Mouse (Mus musculus) heart, embryonic 12.5 days (tissue): ENCODE measurements around the gene Maco1. TPM values are rescaled to one million over a fixed set of nuclear protein-coding genes. Genes with fewer than 3 reads are reported as not detected.

ENCODE experiments used
- ATAC-seq: fragments of 200-750 bp; cut with Nextera tagmentation; 2 replicates; pipeline ENCODE4 v1.8.0; 2017; ENCODE audit warnings: moderate TSS enrichment, moderate library complexity; ENCODE audit not compliant: insufficient number of reproducible peaks, low FRiP score
- H3K27ac ChIP-seq: fragments of 300-500 bp; sonication (generic); 2 replicates; pipeline ENCODE4 v1.5.1; 2016; ENCODE audit warnings: mild to moderate bottlenecking, moderate library complexity; ENCODE audit not compliant: poor library complexity, severe bottlenecking
- H3K27me3 ChIP-seq: fragments of 300-500 bp; sonication (generic); replicated peaks from 2 replicates; pipeline ENCODE4 v1.6.1; 2016; ENCODE audit warnings: mild to moderate bottlenecking, moderate library complexity
- H3K36me3 ChIP-seq: fragments of 300-500 bp; sonication (generic); 2 replicates; pipeline ENCODE4 v1.6.1; 2016; ENCODE audit warnings: mild to moderate bottlenecking, moderate library complexity
- H3K4me1 ChIP-seq: fragments of 300-500 bp; sonication (generic); replicated peaks from 2 replicates; pipeline ENCODE4 v1.6.1; 2016; ENCODE audit warnings: mild to moderate bottlenecking
- H3K4me2 ChIP-seq: fragments of 300-500 bp; sonication (generic); 2 replicates; pipeline ENCODE4 v1.6.1; 2016; ENCODE audit warnings: mild to moderate bottlenecking, moderate library complexity
- H3K4me3 ChIP-seq: fragments of 300-500 bp; sonication (generic); 2 replicates; pipeline ENCODE4 v1.5.1; 2016; ENCODE audit warnings: mild to moderate bottlenecking
- H3K9ac ChIP-seq: fragments of 300-500 bp; sonication (generic); 2 replicates; pipeline ENCODE4 v1.6.1; 2016; ENCODE audit warnings: mild to moderate bottlenecking, moderate library complexity
- H3K9me3 ChIP-seq: fragments of 300-500 bp; sonication (generic); replicated peaks from 2 replicates; pipeline ENCODE4 v1.6.1; 2016; ENCODE audit warnings: mild to moderate bottlenecking, moderate library complexity
- WGBS: fragments of 180-500 bp; shearing (Covaris S2); methylation state at CpG from one replicate; pipeline ENCODE4 v1.1.7; 2016; 5-methylcytosine and 5-hydroxymethylcytosine counted together
- polyA plus RNA-seq: library from polyadenylated mRNA; unstranded; fragments of >200 nt; fragmentation: Nextera tagmentation; extraction: Ambion mirVana; gene quantifications from 2 replicates; pipeline ENCODE4 v1.2.1, GENCODE M21; 2016

The Maco1 gene
- polyA plus RNA-seq, 1 experiment from 2014 or later = 31.4 TPM

- Histone ChIP-seq H3K9me3 (no peaks in the 10 kb centered on the region), H3K4me1 (peaks cover 24% of the 10 kb centered on the region), H3K36me3 (no peaks in the 10 kb centered on the region), H3K9ac (peak overlapping the region; percentile 57), H3K27ac (no peak overlapping the region), H3K27me3 (0 out of 2 replicates have a peak, but pooled peaks cover 23% of the 10 kb centered on the region), H3K4me3 (peak overlapping the region; percentile 33), H3K4me2 (peak overlapping the region; percentile 69)
- ATAC-seq = peak; percentile 59; the same call in 1 of the 2 replicates
- 46% methylated on average over 7 of the region's 7 CpGs for WGBS
These were observed 16.8 kb upstream of the Maco1 start for GRCm38 (mm10) chr4:134869815-134870375.

- Histone ChIP-seq H3K4me2 (peak overlapping the region; percentile 69), H3K4me1 (peaks cover 24% of the 10 kb centered on the region), H3K27me3 (0 out of 2 replicates have a peak, but pooled peaks cover 23% of the 10 kb centered on the region), H3K36me3 (no peaks in the 10 kb centered on the region), H3K27ac (peak overlapping the region; percentile 40; the same call in 1 of the 2 replicates), H3K9me3 (no peaks in the 10 kb centered on the region), H3K4me3 (peak overlapping the region; percentile 33), H3K9ac (peak overlapping the region; percentile 57)
- ATAC-seq = peak; percentile 89
- 6% methylated on average over 16 of the region's 16 CpGs for WGBS
These were observed 16.1 kb upstream of the Maco1 start for GRCm38 (mm10) chr4:134869068-134869730.

- 0 out of 2 replicates have a peak overlapping the region, but pooled peaks have one; percentile 3 for H3K4me3 ChIP-seq
- peak overlapping the region; percentile 40; the same call in 1 of the 2 replicates for H3K27ac ChIP-seq
- 0 out of 2 replicates have a peak, but pooled peaks have one; percentile 15 for ATAC-seq
- H3K4me1 ChIP-seq = peaks cover 24% of the 10 kb centered on the region
- WGBS = 21% methylated on average over 9 of the region's 9 CpGs
- H3K9ac ChIP-seq = no peak overlapping the region
- H3K36me3 ChIP-seq = no peaks in the 10 kb centered on the region
- no peaks in the 10 kb centered on the region for H3K9me3 ChIP-seq
- peak overlapping the region; percentile 69 for H3K4me2 ChIP-seq
- H3K27me3 ChIP-seq = 0 out of 2 replicates have a peak, but pooled peaks cover 23% of the 10 kb centered on the region
These were observed 15.3 kb upstream of the Maco1 start for GRCm38 (mm10) chr4:134868490-134868889.

- Histone ChIP-seq H3K36me3 (no peaks in the 10 kb centered on the region), H3K4me2 (peak overlapping the region; percentile 69), H3K27ac (no peak overlapping the region), H3K9me3 (no peaks in the 10 kb centered on the region), H3K9ac (no peak overlapping the region), H3K4me3 (no peak overlapping the region), H3K27me3 (0 out of 2 replicates have a peak, but pooled peaks cover 23% of the 10 kb centered on the region), H3K4me1 (peaks cover 24% of the 10 kb centered on the region)
- no peak for ATAC-seq
- 80% methylated on average over 10 of the region's 10 CpGs for WGBS
These were observed 14.9 kb upstream of the Maco1 start for GRCm38 (mm10) chr4:134868065-134868464.

DNA sequence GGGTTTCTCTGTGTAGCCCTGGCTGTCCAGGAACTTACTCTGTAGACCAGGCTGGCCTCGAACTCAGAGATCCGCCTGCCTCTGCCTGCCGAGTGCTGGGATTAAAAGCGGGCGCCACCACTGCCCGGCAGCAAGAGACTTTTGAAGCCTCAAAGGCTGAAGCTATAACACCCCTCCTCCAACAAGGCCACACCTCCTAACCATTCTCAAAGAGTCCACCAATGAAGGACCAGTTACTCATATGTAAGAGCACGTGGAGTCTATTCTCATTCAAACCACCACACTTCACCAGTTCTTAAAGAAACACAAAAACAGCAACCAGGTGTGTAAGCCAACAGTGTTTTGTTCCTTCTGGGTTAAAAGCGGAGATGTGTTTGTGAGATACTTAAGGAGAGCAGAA is 14.5 kb upstream of the Maco1 start:
- 0 out of 2 replicates have a peak, but pooled peaks cover 23% of the 10 kb centered on the region for H3K27me3 ChIP-seq
- H3K9ac ChIP-seq = no peak overlapping the region
- no peak overlapping the region for H3K4me3 ChIP-seq
- no peak for ATAC-seq
- H3K4me2 ChIP-seq = peak overlapping the region; percentile 69; the same call in 1 of the 2 replicates
- 84% methylated on average over 8 of the region's 8 CpGs for WGBS
- H3K4me1 ChIP-seq = peaks cover 24% of the 10 kb centered on the region
- H3K27ac ChIP-seq = no peak overlapping the region
- no peaks in the 10 kb centered on the region for H3K36me3 ChIP-seq
- H3K9me3 ChIP-seq = no peaks in the 10 kb centered on the region

DNA sequence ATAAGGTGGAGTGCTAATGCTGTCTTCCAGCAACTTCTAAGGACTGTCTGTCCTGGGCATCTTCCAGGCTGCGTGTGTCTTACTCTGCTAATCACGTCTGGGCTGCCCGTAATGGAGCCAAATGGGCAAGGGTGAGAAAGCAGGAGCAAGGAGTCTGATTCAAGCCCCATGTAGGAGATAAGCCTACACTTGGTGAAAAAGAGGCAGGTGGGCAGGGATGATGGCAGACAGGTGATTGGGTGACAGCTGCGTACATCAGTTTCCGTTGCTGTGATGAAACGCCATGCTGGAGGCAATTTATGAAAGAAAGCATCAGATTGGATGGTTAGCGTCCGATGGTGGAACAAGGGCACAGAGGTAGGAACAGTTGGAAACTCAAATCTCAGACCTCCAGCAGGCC is 14.1 kb upstream of the Maco1 start:
- Histone ChIP-seq H3K36me3 (no peaks in the 10 kb centered on the region), H3K9ac (no peak overlapping the region), H3K4me2 (peak overlapping the region; percentile 13; the same call in 1 of the 2 replicates), H3K4me1 (peaks cover 24% of the 10 kb centered on the region), H3K4me3 (no peak overlapping the region), H3K27ac (no peak overlapping the region), H3K27me3 (0 out of 2 replicates have a peak, but pooled peaks cover 23% of the 10 kb centered on the region), H3K9me3 (no peaks in the 10 kb centered on the region)
- ATAC-seq = no peak
- WGBS = 91% methylated on average over 8 of the region's 8 CpGs

- Histone ChIP-seq H3K4me1 (peaks cover 24% of the 10 kb centered on the region), H3K9me3 (no peaks in the 10 kb centered on the region), H3K4me3 (peak overlapping the region; percentile 29), H3K27me3 (0 out of 2 replicates have a peak, but pooled peaks cover 21% of the 10 kb centered on the region), H3K27ac (no peak overlapping the region), H3K9ac (no peak overlapping the region), H3K4me2 (peak overlapping the region; percentile 37), H3K36me3 (no peaks in the 10 kb centered on the region)
- WGBS = 83% methylated on average over 5 of the region's 5 CpGs
- no peak for ATAC-seq
These were observed 12.6 kb upstream of the Maco1 start for GRCm38 (mm10) chr4:134865789-134866188.

DNA sequence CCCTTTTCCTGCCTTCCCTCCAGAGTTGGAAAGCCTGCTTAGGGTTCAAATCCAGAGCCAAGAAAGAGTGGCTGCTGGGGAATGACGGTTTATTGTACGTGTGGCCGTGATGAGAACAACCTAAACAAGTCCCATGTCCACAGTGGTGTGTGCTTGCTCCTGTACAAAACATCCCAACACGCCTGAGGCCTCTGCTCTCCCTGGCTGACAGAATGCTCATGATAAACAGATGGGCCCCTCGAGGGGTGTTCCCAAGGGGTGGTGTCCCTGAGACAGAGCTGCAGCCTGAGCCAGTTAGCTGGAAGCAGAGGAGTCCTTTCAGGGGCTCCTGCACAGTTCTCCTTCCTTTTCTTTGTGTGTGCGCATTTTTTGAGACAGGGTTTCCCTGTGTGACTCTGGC is 12.2 kb upstream of the Maco1 start:
- peak overlapping the region; percentile 29 for H3K4me3 ChIP-seq
- 0 out of 2 replicates have a peak, but pooled peaks cover 16% of the 10 kb centered on the region for H3K27me3 ChIP-seq
- H3K9me3 ChIP-seq = no peaks in the 10 kb centered on the region
- H3K4me2 ChIP-seq = peak overlapping the region; percentile 37; the same call in 1 of the 2 replicates
- ATAC-seq = peak; percentile 77
- peak overlapping the region; percentile 56; the same call in 1 of the 2 replicates for H3K27ac ChIP-seq
- WGBS = 69% methylated on average over 6 of the region's 6 CpGs
- no peaks in the 10 kb centered on the region for H3K36me3 ChIP-seq
- H3K4me1 ChIP-seq = peaks cover 20% of the 10 kb centered on the region
- H3K9ac ChIP-seq = no peak overlapping the region

GRCm38 (mm10) chr4:134863937-134864729 is 11.0 kb upstream of the Maco1 start, which contains the start of gene Rhd:
TSS of gene Rhd (plus strand) at chr4:134864536.
- Histone ChIP-seq H3K27ac (peak within 1 kb of the TSS; percentile 56), H3K27me3 (0 out of 2 replicates have a peak, but pooled peaks cover 12% of the 10 kb centered on the region), H3K36me3 (no peaks in the 10 kb centered on the region), H3K9ac (peak within 1 kb of the TSS; percentile 56), H3K9me3 (no peaks in the 10 kb centered on the region), H3K4me3 (peak within 1 kb of the TSS; percentile 29), H3K4me1 (peaks cover 9% of the 10 kb centered on the region), H3K4me2 (peak within 1 kb of the TSS; percentile 13)
- WGBS = 32% methylated on average over 14 of the region's 14 CpGs
- peak; percentile 79 for ATAC-seq

- 76% methylated on average over 7 of the region's 7 CpGs for WGBS
- Histone ChIP-seq H3K4me1 (peaks cover 3% of the 10 kb centered on the region; the same call in 1 of the 2 replicates), H3K36me3 (no peaks in the 10 kb centered on the region), H3K4me3 (no peak overlapping the region), H3K9me3 (no peaks in the 10 kb centered on the region), H3K9ac (no peak overlapping the region), H3K27ac (no peak overlapping the region), H3K27me3 (0 out of 2 replicates have a peak, but pooled peaks cover under 1% of the 10 kb centered on the region), H3K4me2 (no peak overlapping the region)
- no peak for ATAC-seq
These were observed 9.9 kb upstream of the Maco1 start for GRCm38 (mm10) chr4:134862996-134863395.
